Mouse (Mus musculus) bone marrow macrophage, adult 2 months (primary cell): Measurements from ENCODE around the gene Them4.

Experiments
- CTCF ChIP-seq: IDR thresholded peaks from 2 replicates; pipeline ENCODE4 v1.5.1; 2012; ENCODE audit warnings: low read depth, mild to moderate bottlenecking, low read length, moderate library complexity
- POLR2A ChIP-seq: IDR thresholded peaks from 2 replicates; pipeline ENCODE4 v1.6.1; 2012; ENCODE audit warnings: mild to moderate bottlenecking, low read depth, low read length, borderline replicate concordance

DNA sequence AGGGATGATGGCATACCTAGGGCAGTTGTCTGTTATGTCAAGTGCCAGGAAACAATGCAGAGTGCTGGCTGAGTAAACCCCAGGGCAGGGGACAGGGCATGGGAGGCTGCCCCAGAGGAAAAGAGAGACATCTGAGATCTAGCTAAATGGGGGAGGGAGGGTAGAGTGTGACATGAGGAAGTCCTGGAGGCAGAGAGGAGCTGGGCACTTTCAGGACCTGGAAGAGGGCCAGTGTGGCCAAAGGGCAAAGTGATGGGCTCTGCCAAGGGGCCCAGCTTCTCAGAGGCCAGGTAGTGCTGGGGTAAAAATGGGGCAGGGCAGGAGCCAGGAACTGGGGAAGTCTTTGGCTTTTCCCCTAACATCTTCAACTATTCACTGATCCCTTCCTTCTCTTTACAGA is 64.7 kb downstream of the Them4 start:
- TF ChIP-seq CTCF = no peak
- no peak for TF ChIP-seq POLR2A
